Mouse (Mus musculus): ENCODE results near the gene Trim39. TPM values are rescaled to one million over a fixed set of nuclear protein-coding genes. Genes with fewer than 3 reads are reported as not detected.

The Trim39 gene
- polyA plus RNA-seq, 1 experiment from 2014 or later: 24.5 TPM

Other genes starting within 250 kb of the Trim39 start
- gene H2-T23, start 239.4 kb downstream of the Trim39 start, polyA plus RNA-seq (2015; fragmentation: Nextera tagmentation; extraction: Ambion mirVana): 5.6 and 5.7 TPM in 2 replicates
- gene H2-T22, start 229.5 kb downstream of the Trim39 start, polyA plus RNA-seq (2015; fragmentation: Nextera tagmentation; extraction: Ambion mirVana): 4.0 TPM in 2 replicates
- gene Gm6034, start 229.3 kb downstream of the Trim39 start, polyA plus RNA-seq (2015; fragmentation: Nextera tagmentation; extraction: Ambion mirVana): not detected in 2 replicates
- not detected in 2 replicates for gene Gm11127, start 213.9 kb downstream of the Trim39 start, polyA plus RNA-seq (2015; fragmentation: Nextera tagmentation; extraction: Ambion mirVana)
- gene Gm19684, start 150.6 kb downstream of the Trim39 start, polyA plus RNA-seq (2015; fragmentation: Nextera tagmentation; extraction: Ambion mirVana): not detected in 2 replicates
- gene Gm7030, start 142.8 kb downstream of the Trim39 start, polyA plus RNA-seq (2015; fragmentation: Nextera tagmentation; extraction: Ambion mirVana): not detected in 2 replicates
- not detected in 2 replicates for gene Gm8909, start 103.7 kb downstream of the Trim39 start, polyA plus RNA-seq (2015; fragmentation: Nextera tagmentation; extraction: Ambion mirVana)
- not detected in 2 replicates for gene H2-T3, start 82.0 kb downstream of the Trim39 start, polyA plus RNA-seq (2015; fragmentation: Nextera tagmentation; extraction: Ambion mirVana)
- gene Rpp21, start 14.2 kb downstream of the Trim39 start, polyA plus RNA-seq (2015; fragmentation: Nextera tagmentation; extraction: Ambion mirVana): 92.5 and 97.4 TPM in 2 replicates
- not detected in 2 replicates for gene H2-M10.2, start 14.2 kb upstream of the Trim39 start, polyA plus RNA-seq (2015; fragmentation: Nextera tagmentation; extraction: Ambion mirVana)
- gene H2-M10.1, start 53.9 kb upstream of the Trim39 start, polyA plus RNA-seq (2015; fragmentation: Nextera tagmentation; extraction: Ambion mirVana): not detected in 2 replicates
- gene H2-M10.3, start 96.2 kb upstream of the Trim39 start, polyA plus RNA-seq (2015; fragmentation: Nextera tagmentation; extraction: Ambion mirVana): not detected in 2 replicates
- gene H2-M10.4, start 190.1 kb upstream of the Trim39 start, polyA plus RNA-seq (2015; fragmentation: Nextera tagmentation; extraction: Ambion mirVana): not detected in 2 replicates